Mouse (Mus musculus) forebrain, embryonic 10.5 days (tissue): Measurements from ENCODE around the gene Sowaha. TPM values are rescaled to one million over a fixed set of nuclear protein-coding genes. Genes with fewer than 3 reads are reported as not detected.

Experiments used
- DNase-seq: peaks from one replicate; pipeline ENCODE4 v3.0.0-alpha.2; 2017; ENCODE audit warnings: low spot score; ENCODE audit errors: extremely low spot score
- H3K27ac ChIP-seq: fragments of 300-500 bp; sonication (generic); 2 replicates; pipeline ENCODE4 v1.5.1; 2016; ENCODE audit warnings: mild to moderate bottlenecking
- H3K27me3 ChIP-seq: fragments of 300-500 bp; sonication (generic); 2 replicates; pipeline ENCODE4 v1.6.1; 2016; ENCODE audit warnings: mild to moderate bottlenecking; ENCODE audit not compliant: poor library complexity, severe bottlenecking
- H3K36me3 ChIP-seq: fragments of 300-500 bp; sonication (generic); replicated peaks from 2 replicates; pipeline ENCODE4 v1.6.1; 2016; ENCODE audit warnings: mild to moderate bottlenecking, moderate library complexity
- H3K4me1 ChIP-seq: fragments of 300-500 bp; sonication (generic); 2 replicates; pipeline ENCODE4 v1.6.1; 2016
- H3K4me3 ChIP-seq: fragments of 300-500 bp; sonication (generic); 2 replicates; pipeline ENCODE4 v1.5.1; 2016; ENCODE audit warnings: mild to moderate bottlenecking, moderate library complexity
- H3K9me3 ChIP-seq: fragments of 300-500 bp; sonication (generic); 2 replicates; pipeline ENCODE4 v1.6.1; 2016; ENCODE audit warnings: mild to moderate bottlenecking, moderate library complexity
- WGBS: fragments of 180-500 bp; shearing (Covaris S2); methylation state at CpG from one replicate; pipeline ENCODE4 v1.1.7; 2016; 5-methylcytosine and 5-hydroxymethylcytosine counted together
- polyA plus RNA-seq: library from polyadenylated mRNA; unstranded; fragments of >200 nt; fragmentation: Nextera tagmentation; extraction: Ambion mirVana; gene quantifications from 2 replicates; pipeline ENCODE4 v1.2.1, GENCODE M21; 2016

The Sowaha gene
- polyA plus RNA-seq, 1 experiment from 2014 or later, result 0.46 TPM

DNA sequence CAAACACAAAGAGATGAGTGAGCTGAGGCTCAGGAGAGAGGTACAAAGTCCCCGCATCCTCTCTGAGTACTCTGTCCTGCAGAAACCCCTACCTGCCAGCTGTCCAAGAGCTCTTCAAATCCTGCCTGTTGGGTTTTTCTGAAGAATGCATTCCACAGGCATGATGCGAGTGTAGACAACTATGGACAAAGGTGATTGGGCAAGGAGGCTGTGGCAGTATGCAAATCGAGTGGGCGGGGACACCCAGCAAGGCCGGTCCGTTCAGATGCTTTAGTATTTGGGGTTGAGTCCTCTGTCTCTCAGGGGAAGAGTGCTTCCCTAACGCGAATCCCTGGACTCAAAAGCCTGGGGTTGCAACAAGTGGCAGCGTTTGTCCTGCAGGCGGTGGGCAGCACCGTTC is 20.5 kb upstream of the Sowaha start:
- H3K36me3 ChIP-seq, result no peaks in the 10 kb centered on the region
- H3K27ac ChIP-seq, result peak overlapping the region; percentile 65
- no peaks in the 10 kb centered on the region for H3K9me3 ChIP-seq
- peak; percentile 46 for DNase-seq
- WGBS, result 9% methylated on average over 11 of the region's 11 CpGs
- peaks cover 63% of the 10 kb centered on the region for H3K27me3 ChIP-seq
- peak overlapping the region; percentile 35 for H3K4me3 ChIP-seq
- H3K4me1 ChIP-seq, result peaks cover 50% of the 10 kb centered on the region

DNA sequence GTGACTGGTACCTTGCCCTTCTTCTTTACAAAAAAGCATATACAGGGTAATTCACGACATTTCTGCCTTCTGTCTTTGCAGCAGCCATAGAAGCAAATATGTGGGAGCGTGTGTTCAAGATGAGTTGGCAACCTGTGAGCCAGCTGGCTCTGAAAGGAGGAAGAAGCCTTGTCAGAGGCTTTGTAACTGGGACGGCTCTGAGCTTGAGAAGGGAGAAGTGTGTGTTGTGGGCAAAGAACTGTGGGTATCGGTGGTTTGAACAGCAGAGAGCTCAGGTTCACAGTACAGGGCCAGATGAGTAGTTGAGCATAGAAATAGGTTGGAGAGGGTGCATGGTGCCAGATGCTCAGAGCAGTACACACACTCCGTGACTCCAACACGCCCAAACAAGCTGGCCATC is 16.9 kb upstream of the Sowaha start:
- no peaks in the 10 kb centered on the region for H3K9me3 ChIP-seq
- H3K27me3 ChIP-seq, result peaks cover 61% of the 10 kb centered on the region
- peak overlapping the region; percentile 40; the same call in 1 of the 2 replicates for H3K27ac ChIP-seq
- no peak for DNase-seq
- peaks cover 70% of the 10 kb centered on the region for H3K4me1 ChIP-seq
- H3K4me3 ChIP-seq, result no peak overlapping the region
- 87% methylated on average over 6 of the region's 6 CpGs for WGBS
- H3K36me3 ChIP-seq, result no peaks in the 10 kb centered on the region

GRCm38 (mm10) chr11:53495417-53495816 is 15.3 kb upstream of the Sowaha start:
- DNase-seq, result no peak
- WGBS, result 26% methylated on average over 6 of the region's 6 CpGs
- H3K4me1 ChIP-seq, result peaks cover 75% of the 10 kb centered on the region
- H3K27ac ChIP-seq, result peak overlapping the region; percentile 65
- H3K4me3 ChIP-seq, result no peak overlapping the region
- H3K27me3 ChIP-seq, result peaks cover 56% of the 10 kb centered on the region
- no peaks in the 10 kb centered on the region for H3K9me3 ChIP-seq
- no peaks in the 10 kb centered on the region for H3K36me3 ChIP-seq

- Histone ChIP-seq H3K9me3 (no peaks in the 10 kb centered on the region), H3K4me3 (no peak overlapping the region), H3K36me3 (no peaks in the 10 kb centered on the region), H3K27ac (peak overlapping the region; percentile 76), H3K27me3 (peaks cover 48% of the 10 kb centered on the region), H3K4me1 (peaks cover 81% of the 10 kb centered on the region)
- 22% methylated on average over 3 of the region's 3 CpGs for WGBS
- DNase-seq, result peak; percentile 72
Measured at GRCm38 (mm10) chr11:53493243-53493955, 13.3 kb upstream of the Sowaha start.

GRCm38 (mm10) chr11:53491954-53492401 is 11.9 kb upstream of the Sowaha start:
- H3K4me1 ChIP-seq, result peaks cover 84% of the 10 kb centered on the region
- H3K27ac ChIP-seq, result peak overlapping the region; percentile 76
- no peaks in the 10 kb centered on the region for H3K36me3 ChIP-seq
- DNase-seq, result peak; percentile 79
- H3K27me3 ChIP-seq, result peaks cover 48% of the 10 kb centered on the region
- H3K4me3 ChIP-seq, result 0 out of 2 replicates have a peak overlapping the region, but pooled peaks have one; percentile 3
- no peaks in the 10 kb centered on the region for H3K9me3 ChIP-seq
- 4% methylated on average over 8 of the region's 8 CpGs for WGBS

DNA sequence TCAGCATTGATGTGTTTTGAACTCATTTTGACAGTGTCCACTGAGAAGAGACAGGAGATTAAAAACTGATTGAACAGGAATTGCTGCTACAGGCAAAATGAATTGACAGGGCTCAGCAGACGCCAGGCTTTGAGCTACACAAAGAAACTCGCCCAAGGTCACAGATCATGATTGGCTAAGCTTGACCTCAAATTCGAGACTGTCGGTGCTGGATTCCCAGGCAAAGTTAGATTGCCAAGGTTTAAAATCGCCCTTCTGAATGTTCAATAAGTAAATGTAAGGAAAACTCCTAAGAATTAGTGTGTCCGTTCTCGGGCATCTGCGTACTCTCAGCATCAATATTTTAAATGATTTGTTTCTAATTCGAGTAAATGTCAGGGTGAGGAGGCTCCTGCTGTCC is 9.3 kb upstream of the Sowaha start:
- Histone ChIP-seq H3K4me1 (peaks cover 67% of the 10 kb centered on the region), H3K27ac (no peak overlapping the region), H3K4me3 (no peak overlapping the region), H3K27me3 (peaks cover 47% of the 10 kb centered on the region), H3K9me3 (no peaks in the 10 kb centered on the region), H3K36me3 (no peaks in the 10 kb centered on the region)
- DNase-seq, result no peak
- 63% methylated on average over 9 of the region's 9 CpGs for WGBS

DNA sequence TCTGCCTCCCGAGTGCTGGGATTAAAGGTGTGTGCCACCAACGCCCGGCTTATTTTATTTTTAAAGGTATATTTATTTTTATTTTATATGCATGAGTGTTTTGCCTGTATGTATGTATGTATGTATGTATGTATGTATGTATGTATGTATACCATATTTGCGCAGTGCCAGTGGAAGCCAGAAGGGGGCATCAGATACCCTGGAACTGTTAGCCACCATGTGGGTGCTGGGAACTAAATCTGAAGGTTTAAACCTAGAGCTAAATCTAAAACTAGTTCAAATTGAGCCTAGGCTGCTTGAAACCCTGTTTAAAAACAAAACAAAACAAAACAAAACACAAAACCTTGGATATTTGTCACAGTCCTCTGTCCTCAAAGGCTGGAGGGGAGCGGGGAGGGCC is 8.9 kb upstream of the Sowaha start:
- H3K27ac ChIP-seq, result no peak overlapping the region
- H3K27me3 ChIP-seq, result peaks cover 48% of the 10 kb centered on the region
- H3K36me3 ChIP-seq, result no peaks in the 10 kb centered on the region
- no peak for DNase-seq
- H3K9me3 ChIP-seq, result no peaks in the 10 kb centered on the region
- H3K4me1 ChIP-seq, result peaks cover 65% of the 10 kb centered on the region
- no peak overlapping the region for H3K4me3 ChIP-seq
- 89% methylated on average over 5 of the region's 5 CpGs for WGBS

DNA sequence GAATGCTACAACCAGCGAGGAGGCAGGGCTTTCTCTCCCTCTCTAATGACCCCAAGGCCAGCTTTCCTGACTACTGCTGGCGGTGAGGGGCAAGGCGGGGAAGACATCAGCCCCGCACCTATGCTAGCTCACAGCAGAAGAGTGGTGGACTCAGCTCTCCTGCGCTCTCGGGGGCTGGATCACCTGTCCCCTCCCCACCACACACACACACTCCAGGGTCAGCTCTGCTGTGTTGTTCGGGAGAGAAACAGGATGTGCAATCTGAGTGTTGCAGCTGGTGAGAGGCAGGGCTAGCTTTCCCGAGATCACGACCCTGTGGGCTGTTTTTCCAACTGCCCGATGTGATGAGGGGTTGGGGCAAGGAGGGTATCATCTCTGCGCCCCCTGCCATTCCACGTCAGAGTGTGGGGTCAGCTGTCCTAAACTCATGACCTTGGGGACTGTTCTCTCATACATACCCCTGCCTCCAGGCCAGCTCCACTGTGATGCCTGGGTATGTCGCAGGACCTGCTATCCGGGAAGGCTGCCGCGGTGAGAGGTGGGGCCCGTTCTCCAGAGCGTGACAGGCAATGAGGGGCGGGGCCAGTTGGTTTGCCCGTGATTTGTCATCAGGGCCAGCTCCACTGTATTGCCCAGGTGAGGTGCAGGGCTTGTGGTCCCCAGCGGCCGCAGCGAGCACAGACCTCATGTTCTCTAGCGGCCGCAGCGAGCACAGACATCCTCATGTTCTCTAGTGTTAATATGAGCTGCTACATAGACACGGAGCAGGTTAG is 6.9 kb upstream of the Sowaha start:
- DNase-seq, result no peak
- H3K4me3 ChIP-seq, result peak overlapping the region; percentile 31
- WGBS, result 12% methylated on average over 27 of the region's 27 CpGs
- H3K27me3 ChIP-seq, result peaks cover 65% of the 10 kb centered on the region
- no peaks in the 10 kb centered on the region for H3K36me3 ChIP-seq
- H3K9me3 ChIP-seq, result no peaks in the 10 kb centered on the region
- peak overlapping the region; percentile 33; the same call in 1 of the 2 replicates for H3K27ac ChIP-seq
- H3K4me1 ChIP-seq, result peaks cover 45% of the 10 kb centered on the region

- Histone ChIP-seq H3K4me3 (no peak overlapping the region), H3K9me3 (no peaks in the 10 kb centered on the region), H3K4me1 (peaks cover 38% of the 10 kb centered on the region), H3K27ac (0 out of 2 replicates have a peak overlapping the region, but pooled peaks have one; percentile 33), H3K36me3 (no peaks in the 10 kb centered on the region), H3K27me3 (peaks cover 71% of the 10 kb centered on the region)
- no peak for DNase-seq
- 69% methylated on average over 3 of the region's 3 CpGs for WGBS
Measured at GRCm38 (mm10) chr11:53486351-53486750, 6.3 kb upstream of the Sowaha start.

DNA sequence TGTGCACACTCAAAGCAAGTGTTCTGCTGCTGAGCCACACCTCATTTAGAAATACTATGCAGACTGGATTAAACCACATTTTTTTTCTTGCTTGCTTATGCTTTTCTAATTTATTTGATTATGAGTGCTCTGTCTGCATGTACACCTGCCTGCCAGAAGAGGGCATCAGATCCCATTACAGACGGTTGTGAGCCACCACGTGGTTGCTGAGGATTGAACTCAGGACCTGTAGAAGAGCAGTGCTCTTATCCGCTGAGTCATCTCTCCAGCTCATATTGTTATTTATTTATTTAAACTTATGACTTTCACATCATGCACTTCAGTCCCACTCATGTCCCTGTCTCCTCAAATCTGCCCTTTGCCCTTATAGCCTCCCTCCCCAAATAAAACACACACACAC is 5.6 kb upstream of the Sowaha start:
- no peaks in the 10 kb centered on the region for H3K9me3 ChIP-seq
- WGBS, result 52% methylated on average over 3 of the region's 3 CpGs
- peaks cover 32% of the 10 kb centered on the region for H3K4me1 ChIP-seq
- no peak for DNase-seq
- H3K36me3 ChIP-seq, result no peaks in the 10 kb centered on the region
- H3K27ac ChIP-seq, result no peak overlapping the region
- H3K4me3 ChIP-seq, result no peak overlapping the region
- H3K27me3 ChIP-seq, result peaks cover 73% of the 10 kb centered on the region

GRCm38 (mm10) chr11:53483159-53483891 is 3.3 kb upstream of the Sowaha start:
- peaks cover 4% of the 10 kb centered on the region; the same call in 1 of the 2 replicates for H3K36me3 ChIP-seq
- H3K27ac ChIP-seq, result no peak overlapping the region
- WGBS, result 79% methylated on average over 9 of the region's 9 CpGs
- H3K4me1 ChIP-seq, result peaks cover 34% of the 10 kb centered on the region
- no peak overlapping the region for H3K4me3 ChIP-seq
- H3K27me3 ChIP-seq, result peaks cover 82% of the 10 kb centered on the region
- H3K9me3 ChIP-seq, result peaks cover 11% of the 10 kb centered on the region; the same call in 1 of the 2 replicates
- DNase-seq, result no peak

- peaks cover 11% of the 10 kb centered on the region; the same call in 1 of the 2 replicates for H3K9me3 ChIP-seq
- 81% methylated on average over 4 of the region's 4 CpGs for WGBS
- no peak overlapping the region for H3K4me3 ChIP-seq
- H3K4me1 ChIP-seq, result peaks cover 26% of the 10 kb centered on the region
- H3K27me3 ChIP-seq, result peaks cover 82% of the 10 kb centered on the region
- peaks cover 4% of the 10 kb centered on the region; the same call in 1 of the 2 replicates for H3K36me3 ChIP-seq
- H3K27ac ChIP-seq, result no peak overlapping the region
- no peak for DNase-seq
Measured at GRCm38 (mm10) chr11:53481088-53481730, 1.1 kb upstream of the Sowaha start.
